Mouse (Mus musculus) gastrocnemius, postnatal 14 days (tissue): Measurements from ENCODE around the gene Lhx5. TPM values are rescaled to one million over a fixed set of nuclear protein-coding genes. Genes with fewer than 3 reads are reported as not detected.

ENCODE experiments used
- DNase-seq: peaks from one replicate; pipeline ENCODE4 v3.0.0; 2021; ENCODE audit warnings: mixed read lengths
- intact Hi-C: fragments of 180-260 bp; cut with DNase I; formaldehyde crosslinking; loops from one replicate; pipeline ENCODE4 v1.15.1; 2025; ENCODE audit warnings: low total_unique reads
- total RNA-seq, 2 experiments: library from RNA; stranded (reverse); gene quantifications; 2 replicates each; pipeline ENCODE4 v1.2.3; 2021

The Lhx5 gene
- total RNA-seq, 2 experiments from 2014 or later, result not detected

DNA sequence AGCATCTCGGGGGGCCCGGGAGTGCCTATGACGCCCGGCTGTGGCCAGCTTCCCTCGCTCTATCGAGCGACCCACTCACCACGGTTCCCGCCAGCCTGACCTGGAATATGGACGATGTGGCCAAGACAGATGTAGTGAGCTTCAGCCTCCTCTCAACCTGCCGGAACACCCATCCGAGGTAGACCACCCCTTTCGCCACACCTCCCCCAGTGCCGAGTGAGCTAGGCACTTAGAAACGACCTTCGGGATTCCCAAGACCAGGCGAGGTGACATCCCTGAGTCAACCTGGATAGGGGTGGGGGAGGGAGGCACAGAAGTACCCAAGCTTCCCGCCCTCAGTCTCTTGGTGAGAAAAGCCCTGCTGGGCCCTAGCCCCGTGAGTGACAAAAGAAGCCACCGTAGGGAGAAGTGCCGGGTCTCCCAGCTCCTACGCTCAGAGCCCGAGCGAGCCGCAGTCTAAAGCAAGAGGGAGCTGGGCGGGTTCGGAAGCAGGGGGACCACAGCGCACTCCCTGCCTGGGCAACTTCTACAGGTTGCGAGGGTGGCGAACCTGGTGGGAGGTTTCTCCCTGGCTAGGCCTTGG is 407 bp upstream of the Lhx5 start:
- intact Hi-C loops, result no loop called here

GRCm38 (mm10) chr5:120432486-120433015 is 1.1 kb downstream of the Lhx5 start:
- intact Hi-C loops, result no loop called here
- DNase-seq, result no peak

More for the DNA sequence above, 407 bp upstream of the Lhx5 start:
- no peak for DNase-seq

DNA sequence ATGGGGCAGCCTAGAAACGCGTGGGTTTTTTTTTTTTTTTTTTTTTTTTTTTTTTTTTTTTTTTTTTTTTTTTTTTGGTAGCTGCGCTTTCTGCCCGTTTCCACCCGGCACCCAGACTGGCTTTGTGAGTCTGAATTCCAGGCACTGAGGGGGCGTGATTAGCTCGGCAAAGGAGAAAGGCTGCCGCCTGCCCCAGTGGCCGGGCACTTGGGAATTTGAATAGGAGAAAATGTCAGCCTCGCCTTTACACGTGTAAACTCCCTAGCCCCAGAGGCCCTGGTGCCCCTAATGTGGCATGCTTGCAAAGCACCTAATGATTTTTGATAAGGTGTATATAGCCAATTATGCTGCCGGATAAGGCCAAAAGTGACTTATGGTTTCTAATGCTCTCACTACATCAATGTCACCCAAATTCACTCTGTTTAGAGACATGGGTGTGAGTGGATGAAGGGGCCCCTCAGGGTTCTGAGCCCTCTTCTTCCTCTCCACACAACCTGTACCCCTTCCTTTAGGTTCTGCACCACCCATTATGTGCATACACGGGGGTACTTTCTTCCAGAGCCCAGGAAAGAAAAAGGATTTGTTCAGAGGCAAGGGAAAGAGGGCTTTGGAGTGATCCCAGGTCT is 1.7 kb downstream of the Lhx5 start:
- no peak for DNase-seq
- intact Hi-C loops, result no loop called here

GRCm38 (mm10) chr5:120434231-120434735 is 2.8 kb downstream of the Lhx5 start:
- intact Hi-C loops, result no loop called here
- DNase-seq, result no peak

DNA sequence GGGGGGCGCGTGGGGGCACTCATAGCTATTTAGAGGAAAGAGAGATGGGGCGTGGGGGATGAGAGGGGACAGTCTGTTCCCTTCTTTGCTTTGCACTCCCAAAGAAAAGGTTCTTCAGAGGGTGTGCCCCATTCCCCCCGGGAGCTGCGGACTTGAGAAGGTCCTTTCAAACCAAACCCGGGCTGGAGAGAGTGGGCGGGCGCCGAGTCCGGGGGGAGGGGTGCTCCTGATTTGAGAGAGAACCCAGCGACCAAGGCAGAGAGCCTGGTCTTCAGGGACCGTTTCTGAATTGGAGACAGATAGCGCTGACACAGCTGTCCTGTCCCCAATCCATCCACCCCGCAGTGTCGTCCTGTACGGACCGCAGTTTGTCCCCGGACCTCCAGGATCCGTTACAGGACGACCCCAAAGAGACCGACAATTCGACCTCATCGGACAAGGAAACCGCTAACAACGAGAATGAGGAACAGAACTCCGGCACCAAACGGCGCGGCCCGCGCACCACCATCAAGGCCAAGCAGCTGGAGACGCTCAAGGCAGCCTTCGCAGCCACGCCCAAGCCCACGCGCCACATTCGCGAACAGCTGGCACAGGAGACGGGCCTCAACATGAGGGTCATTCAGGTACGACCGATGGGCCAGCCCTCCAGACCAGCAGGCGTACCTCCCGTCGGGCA is 3.6 kb downstream of the Lhx5 start:
- intact Hi-C loops, result no loop called here
- DNase-seq, result no peak

DNA sequence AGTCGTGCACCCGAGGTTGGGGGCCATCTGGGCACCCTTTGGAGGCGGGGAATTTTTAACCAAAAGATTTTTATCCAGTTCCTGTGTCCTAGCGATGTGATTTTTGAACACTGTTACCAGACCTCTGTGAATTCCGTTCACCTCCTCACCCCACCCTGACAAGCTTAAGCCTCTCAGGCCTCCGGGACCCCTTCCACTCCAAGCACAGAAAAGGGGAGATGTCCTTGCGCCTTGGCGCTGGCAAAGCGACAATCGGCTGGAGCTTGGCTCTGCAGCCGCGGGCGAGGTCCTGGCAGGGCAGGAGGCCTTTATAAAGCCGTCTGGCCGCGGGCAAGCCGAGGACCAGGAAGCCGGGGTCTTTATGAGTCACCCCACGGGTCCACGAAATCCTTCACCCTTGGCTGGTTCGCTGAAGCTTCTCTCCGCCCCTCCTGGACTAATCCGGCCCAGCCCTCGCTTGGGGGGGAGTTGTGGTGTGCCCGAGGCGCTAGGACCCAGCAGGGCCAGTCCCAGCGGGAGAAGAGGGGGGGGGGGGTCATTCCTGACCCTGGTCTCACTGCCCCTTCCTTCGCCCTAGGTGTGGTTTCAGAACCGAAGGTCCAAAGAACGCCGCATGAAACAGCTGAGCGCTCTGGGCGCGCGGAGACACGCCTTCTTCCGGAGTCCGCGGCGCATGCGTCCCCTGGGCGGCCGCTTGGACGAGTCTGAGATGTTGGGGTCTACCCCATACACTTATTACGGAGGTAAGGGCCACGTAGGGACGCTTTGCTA is 4.4 kb downstream of the Lhx5 start:
- no peak for DNase-seq
- intact Hi-C loops, result no loop called here

GRCm38 (mm10) chr5:120436885-120437495 is 5.5 kb downstream of the Lhx5 start:
- no peak for DNase-seq
- intact Hi-C loops, result no loop called here

DNA sequence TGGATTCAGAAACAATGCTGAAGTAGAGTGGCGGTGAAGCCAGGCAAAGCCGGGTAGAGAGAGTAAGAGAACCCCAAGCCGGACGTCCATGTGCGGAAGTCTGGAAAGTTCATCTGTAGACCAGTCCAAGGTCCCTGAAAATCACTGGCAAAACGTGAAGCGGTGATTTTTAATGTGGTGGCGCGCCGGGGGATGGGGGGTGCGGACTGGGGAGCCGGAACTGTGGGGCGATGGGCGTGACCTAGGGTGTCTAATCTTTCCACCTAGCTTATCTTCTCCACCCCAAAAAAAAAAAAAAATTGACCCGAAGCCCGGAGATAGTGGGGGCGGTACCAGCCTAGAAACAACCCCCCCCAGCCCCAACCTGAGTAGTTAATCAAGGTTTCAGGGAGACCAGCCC is 6.0 kb downstream of the Lhx5 start:
- DNase-seq, result no peak
- intact Hi-C loops, result no loop called here

GRCm38 (mm10) chr5:120437986-120438385 is 6.5 kb downstream of the Lhx5 start:
- no peak for DNase-seq
- intact Hi-C loops, result no loop called here

GRCm38 (mm10) chr5:120438469-120438868 is 7.0 kb downstream of the Lhx5 start:
- DNase-seq, result no peak
- intact Hi-C loops, result no loop called here

GRCm38 (mm10) chr5:120438991-120439710 is 7.7 kb downstream of the Lhx5 start:
- intact Hi-C loops, result no loop called here
- DNase-seq, result no peak

GRCm38 (mm10) chr5:120439887-120440670 is 8.6 kb downstream of the Lhx5 start:
- intact Hi-C loops, result loop anchor here (10.0 kb wide), 1 partner anchor 295 kb away; no protein-coding TSS in a partner anchor
- no peak for DNase-seq

DNA sequence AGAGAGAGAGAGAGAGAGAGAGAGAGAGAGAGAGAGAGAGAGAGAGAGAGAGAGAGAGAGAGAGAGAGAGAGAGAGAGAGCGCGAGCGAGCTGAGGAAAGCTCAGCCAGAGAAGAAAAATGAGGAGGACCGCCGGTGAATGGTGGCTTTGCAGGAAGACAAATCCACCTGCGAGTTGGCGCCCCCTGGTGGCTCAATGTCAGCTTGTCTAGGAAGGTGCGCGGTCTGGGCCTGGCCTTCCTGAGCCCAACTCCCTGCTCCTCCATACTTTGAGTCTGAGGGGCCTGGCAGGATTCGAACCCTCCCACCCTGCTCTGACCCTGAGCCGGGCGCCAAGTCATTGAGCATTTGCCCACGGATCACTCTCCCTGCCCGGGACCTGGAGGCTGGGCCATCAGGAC is 9.2 kb downstream of the Lhx5 start:
- intact Hi-C loops, result loop anchor here (10.0 kb wide), 1 partner anchor 296 kb away; no protein-coding TSS in a partner anchor
- peak; percentile 88 for DNase-seq

GRCm38 (mm10) chr5:120447305-120447704 is 15.8 kb downstream of the Lhx5 start:
- intact Hi-C loops, result loop anchor here (10.0 kb wide), 1 partner anchor 303 kb away; no protein-coding TSS in a partner anchor
- DNase-seq, result no peak

GRCm38 (mm10) chr5:120454756-120455337 is 23.3 kb downstream of the Lhx5 start:
- DNase-seq, result no peak
- intact Hi-C loops, result no loop called here

DNA sequence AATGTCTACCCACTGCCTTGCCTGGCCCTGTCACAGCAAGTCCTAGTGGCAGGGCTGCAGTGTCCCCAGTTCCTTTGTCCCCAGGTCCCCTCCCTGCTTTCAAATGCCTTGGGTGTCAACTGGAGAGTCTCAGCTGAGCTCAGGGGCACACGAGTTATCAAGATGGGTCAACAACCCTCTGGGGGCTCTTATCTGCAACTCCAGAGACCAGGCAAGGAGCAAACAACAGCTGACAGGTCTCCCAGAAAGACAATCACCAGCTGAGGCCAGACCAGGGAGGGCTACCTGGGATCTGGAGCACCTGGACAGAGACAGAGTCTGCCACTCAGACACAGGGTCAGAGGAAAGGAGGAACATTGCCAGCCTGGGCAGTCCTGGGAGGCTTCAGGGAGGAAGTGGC is 24.8 kb downstream of the Lhx5 start:
- no peak for DNase-seq
- intact Hi-C loops, result no loop called here

- intact Hi-C loops, result no loop called here
- DNase-seq, result no peak
These were observed 25.5 kb downstream of the Lhx5 start for GRCm38 (mm10) chr5:120456841-120457554.
